Mouse (Mus musculus): Measurements from ENCODE around the gene Gm12887.

Gene Gm12887

GRCm38 (mm10) chr4:121622003-121622402 is at the start of gene Gm12887:
TSS of gene Gm12887 (minus strand) at chr4:121622103.
- DNase-seq: no peak

GRCm38 (mm10) chr4:121657040-121657439 is 35.1 kb upstream of the Gm12887 start:
- no peak for DNase-seq
